Mouse (Mus musculus) hindbrain, embryonic 11.5 days (tissue): Measurements from ENCODE around the gene Tmem59l. TPM values are rescaled to one million over a fixed set of nuclear protein-coding genes. Genes with fewer than 3 reads are reported as not detected.

ENCODE experiments used
- ATAC-seq: fragments of 200-750 bp; cut with Nextera tagmentation; 2 replicates; pipeline ENCODE4 v1.8.0; 2017; ENCODE audit warnings: mild to moderate bottlenecking, moderate TSS enrichment, moderate library complexity; ENCODE audit not compliant: low FRiP score
- DNase-seq: peaks from one replicate; pipeline ENCODE4 v3.0.0-alpha.2; 2015; ENCODE audit warnings: low spot score
- H3K27ac ChIP-seq: fragments of 300-500 bp; sonication (generic); 2 replicates; pipeline ENCODE4 v1.5.1; 2014; ENCODE audit warnings: mild to moderate bottlenecking, low read depth, low read length
- H3K27me3 ChIP-seq: fragments of 300-500 bp; sonication (generic); 2 replicates; pipeline ENCODE4 v1.6.1; 2014; ENCODE audit warnings: mild to moderate bottlenecking, low read length, moderate library complexity, mixed read lengths; ENCODE audit not compliant: control insufficient read depth, insufficient read depth
- H3K36me3 ChIP-seq: fragments of 300-500 bp; sonication (generic); 2 replicates; pipeline ENCODE4 v1.6.1; 2014; ENCODE audit warnings: mild to moderate bottlenecking, low read length, moderate library complexity, mixed read lengths; ENCODE audit not compliant: control insufficient read depth, insufficient read depth
- H3K4me1 ChIP-seq: fragments of 300-500 bp; sonication (generic); replicated peaks from 2 replicates; pipeline ENCODE4 v1.6.1; 2014; ENCODE audit warnings: low read length, mixed read lengths; ENCODE audit not compliant: control insufficient read depth, insufficient read depth
- H3K4me2 ChIP-seq: fragments of 300-500 bp; sonication (generic); replicated peaks from 2 replicates; pipeline ENCODE4 v1.6.1; 2014; ENCODE audit warnings: mild to moderate bottlenecking, low read depth, low read length
- H3K4me3 ChIP-seq: fragments of 300-500 bp; sonication (generic); 2 replicates; pipeline ENCODE4 v1.5.1; 2014; ENCODE audit warnings: low read depth, low read length
- H3K9ac ChIP-seq: fragments of 300-500 bp; sonication (generic); 2 replicates; pipeline ENCODE4 v1.6.1; 2014; ENCODE audit warnings: low read depth, low read length
- H3K9me3 ChIP-seq: fragments of 300-500 bp; sonication (generic); 2 replicates; pipeline ENCODE4 v1.6.1; 2016; ENCODE audit warnings: low read length; ENCODE audit not compliant: control insufficient read depth
- WGBS: fragments of 180-500 bp; shearing (Covaris S2); extraction: QIAGEN DNeasy Blood & Tissue Kit; methylation state at CpG from one replicate; pipeline ENCODE4 v1.1.7; 2014; 5-methylcytosine and 5-hydroxymethylcytosine counted together
- polyA plus RNA-seq: library from polyadenylated mRNA; unstranded; fragments of >200 nt; fragmentation: Nextera tagmentation; extraction: Ambion mirVana; gene quantifications from 2 replicates; pipeline ENCODE4 v1.2.1, GENCODE M21; 2014

Tmem59l gene
- polyA plus RNA-seq, 1 experiment from 2014 or later: 15.6 TPM

GRCm38 (mm10) chr8:70461765-70462515 is 25.2 kb downstream of the Tmem59l start:
- Histone ChIP-seq H3K4me3 (no peak overlapping the region), H3K9ac (no peak overlapping the region), H3K27me3 (no peaks in the 10 kb centered on the region), H3K4me2 (no peak overlapping the region), H3K36me3 (no peaks in the 10 kb centered on the region), H3K4me1 (no peaks in the 10 kb centered on the region), H3K27ac (no peak overlapping the region), H3K9me3 (no peaks in the 10 kb centered on the region)
- ATAC-seq (no peak), DNase-seq (no peak)
- WGBS: 90% methylated on average over 16 of the region's 16 CpGs

GRCm38 (mm10) chr8:70460606-70461005 is 26.6 kb downstream of the Tmem59l start:
- DNase-seq (no peak), ATAC-seq (no peak)
- H3K9ac ChIP-seq: no peak overlapping the region
- H3K27me3 ChIP-seq: no peaks in the 10 kb centered on the region
- no peak overlapping the region for H3K27ac ChIP-seq
- H3K4me3 ChIP-seq: no peak overlapping the region
- no peaks in the 10 kb centered on the region for H3K36me3 ChIP-seq
- no peaks in the 10 kb centered on the region for H3K9me3 ChIP-seq
- 88% methylated on average over 9 of the region's 9 CpGs for WGBS
- no peak overlapping the region for H3K4me2 ChIP-seq
- H3K4me1 ChIP-seq: no peaks in the 10 kb centered on the region

DNA sequence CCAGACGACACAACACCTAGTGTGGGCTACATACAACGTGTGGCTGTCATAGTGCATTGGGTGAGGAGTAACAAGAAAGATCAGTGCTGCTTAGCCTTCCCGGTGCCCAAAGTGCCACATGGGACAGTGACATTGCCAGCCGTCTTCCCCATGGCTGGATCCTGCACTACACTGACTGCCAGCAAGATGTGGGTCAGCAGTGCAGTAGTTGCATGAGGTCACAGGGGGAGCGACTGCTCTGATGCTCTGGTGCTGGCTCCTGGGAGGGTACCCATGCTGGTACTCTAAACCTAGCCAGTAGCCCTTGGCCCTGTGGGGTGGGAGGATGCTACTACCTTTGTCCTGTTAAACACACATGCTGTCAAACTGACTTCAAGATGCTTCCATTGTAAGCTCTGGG is 27.0 kb downstream of the Tmem59l start:
- H3K9ac ChIP-seq: no peak overlapping the region
- no peak overlapping the region for H3K27ac ChIP-seq
- no peaks in the 10 kb centered on the region for H3K36me3 ChIP-seq
- no peaks in the 10 kb centered on the region for H3K27me3 ChIP-seq
- no peaks in the 10 kb centered on the region for H3K9me3 ChIP-seq
- H3K4me3 ChIP-seq: no peak overlapping the region
- H3K4me2 ChIP-seq: no peak overlapping the region
- 92% methylated on average over 5 of the region's 5 CpGs for WGBS
- no peaks in the 10 kb centered on the region for H3K4me1 ChIP-seq
- DNase-seq: no peak
- no peak for ATAC-seq

GRCm38 (mm10) chr8:70459636-70460035 is 27.5 kb downstream of the Tmem59l start:
- Histone ChIP-seq H3K9ac (no peak overlapping the region), H3K27me3 (no peaks in the 10 kb centered on the region), H3K4me2 (no peak overlapping the region), H3K27ac (no peak overlapping the region), H3K4me1 (no peaks in the 10 kb centered on the region), H3K4me3 (no peak overlapping the region), H3K36me3 (no peaks in the 10 kb centered on the region), H3K9me3 (no peaks in the 10 kb centered on the region)
- DNase-seq: no peak
- ATAC-seq: no peak
- 95% methylated on average over 2 of the region's 2 CpGs for WGBS

DNA sequence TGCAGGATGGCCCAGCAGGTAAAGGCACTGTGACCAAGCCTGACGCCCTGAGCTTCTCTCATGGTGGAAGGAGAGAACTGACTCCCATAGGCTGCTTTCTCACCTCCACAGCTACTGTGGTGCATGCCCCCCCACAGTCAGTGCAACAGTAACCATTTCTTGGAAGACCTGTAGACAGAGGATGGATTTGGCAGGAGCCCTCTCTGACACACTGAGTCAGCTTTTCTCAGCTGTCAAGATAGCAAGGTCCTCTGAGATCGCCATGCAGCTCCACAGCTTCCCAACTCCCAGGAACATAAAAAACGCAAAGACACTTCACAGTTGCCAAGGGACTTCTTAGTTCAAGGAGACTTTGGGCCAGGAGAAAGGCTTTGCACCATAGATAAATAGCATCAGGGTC is 28.7 kb downstream of the Tmem59l start:
- Histone ChIP-seq H3K9ac (no peak overlapping the region), H3K4me1 (no peaks in the 10 kb centered on the region), H3K4me3 (no peak overlapping the region), H3K27ac (no peak overlapping the region), H3K36me3 (no peaks in the 10 kb centered on the region), H3K27me3 (no peaks in the 10 kb centered on the region), H3K9me3 (no peaks in the 10 kb centered on the region), H3K4me2 (no peak overlapping the region)
- ATAC-seq (no peak), DNase-seq (no peak)
- whole genome bisulfite sequencing: 88% methylated on average over 3 of the region's 3 CpGs

DNA sequence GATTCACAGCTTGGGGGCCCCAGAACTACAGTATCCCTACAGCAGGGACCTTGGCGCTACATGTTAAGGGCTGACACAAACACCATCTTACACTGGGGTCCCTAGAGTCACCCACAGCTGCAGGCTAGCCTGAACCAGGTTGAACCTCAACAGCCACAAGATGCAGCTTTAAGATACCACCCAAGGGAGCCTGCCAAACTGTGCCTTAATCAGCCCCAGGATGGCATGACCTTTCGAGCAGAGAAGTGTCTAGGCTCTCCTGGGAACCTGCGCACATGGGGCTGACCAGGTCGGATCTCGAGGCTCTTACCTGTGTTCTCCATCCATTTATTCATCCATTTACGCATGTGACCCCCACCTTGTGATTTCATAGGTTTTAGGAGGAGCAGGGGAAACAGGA is 29.3 kb downstream of the Tmem59l start:
- Histone ChIP-seq H3K9me3 (no peaks in the 10 kb centered on the region), H3K27me3 (no peaks in the 10 kb centered on the region), H3K4me3 (no peak overlapping the region), H3K27ac (no peak overlapping the region), H3K4me1 (no peaks in the 10 kb centered on the region), H3K36me3 (no peaks in the 10 kb centered on the region), H3K9ac (no peak overlapping the region), H3K4me2 (no peak overlapping the region)
- WGBS: 91% methylated on average over 6 of the region's 6 CpGs
- DNase-seq (no peak), ATAC-seq (no peak)

DNA sequence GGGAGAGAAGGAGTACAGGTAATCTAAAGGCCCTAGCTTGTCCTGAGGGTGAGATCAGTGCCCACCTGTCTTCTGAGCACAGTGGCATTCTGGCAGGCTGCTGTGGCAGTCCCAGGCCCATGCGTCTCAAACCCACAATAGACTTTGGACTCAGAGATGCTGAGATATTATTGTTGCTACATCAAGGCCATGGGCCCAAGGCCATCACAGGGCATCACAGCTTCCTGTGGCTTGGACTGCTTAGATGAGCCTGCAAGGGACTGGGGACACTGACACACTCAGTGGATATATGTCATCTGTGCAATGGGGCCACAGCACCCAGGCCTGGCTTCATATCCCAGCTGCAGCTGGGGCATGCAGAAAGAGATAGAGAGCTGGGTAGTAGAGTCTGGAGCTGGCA is 30.2 kb downstream of the Tmem59l start:
- Histone ChIP-seq H3K4me2 (no peak overlapping the region), H3K27me3 (peaks cover 3% of the 10 kb centered on the region; the same call in 1 of the 2 replicates), H3K4me1 (no peaks in the 10 kb centered on the region), H3K27ac (no peak overlapping the region), H3K9ac (no peak overlapping the region), H3K36me3 (no peaks in the 10 kb centered on the region), H3K4me3 (no peak overlapping the region), H3K9me3 (no peaks in the 10 kb centered on the region)
- no peak for DNase-seq
- WGBS: 96% methylated on average over 1 of the region's 1 CpGs
- no peak for ATAC-seq

- no peak for ATAC-seq
- WGBS: 90% methylated on average over 5 of the region's 5 CpGs
Measured at GRCm38 (mm10) chr8:70453852-70454251, 33.3 kb downstream of the Tmem59l start.

DNA sequence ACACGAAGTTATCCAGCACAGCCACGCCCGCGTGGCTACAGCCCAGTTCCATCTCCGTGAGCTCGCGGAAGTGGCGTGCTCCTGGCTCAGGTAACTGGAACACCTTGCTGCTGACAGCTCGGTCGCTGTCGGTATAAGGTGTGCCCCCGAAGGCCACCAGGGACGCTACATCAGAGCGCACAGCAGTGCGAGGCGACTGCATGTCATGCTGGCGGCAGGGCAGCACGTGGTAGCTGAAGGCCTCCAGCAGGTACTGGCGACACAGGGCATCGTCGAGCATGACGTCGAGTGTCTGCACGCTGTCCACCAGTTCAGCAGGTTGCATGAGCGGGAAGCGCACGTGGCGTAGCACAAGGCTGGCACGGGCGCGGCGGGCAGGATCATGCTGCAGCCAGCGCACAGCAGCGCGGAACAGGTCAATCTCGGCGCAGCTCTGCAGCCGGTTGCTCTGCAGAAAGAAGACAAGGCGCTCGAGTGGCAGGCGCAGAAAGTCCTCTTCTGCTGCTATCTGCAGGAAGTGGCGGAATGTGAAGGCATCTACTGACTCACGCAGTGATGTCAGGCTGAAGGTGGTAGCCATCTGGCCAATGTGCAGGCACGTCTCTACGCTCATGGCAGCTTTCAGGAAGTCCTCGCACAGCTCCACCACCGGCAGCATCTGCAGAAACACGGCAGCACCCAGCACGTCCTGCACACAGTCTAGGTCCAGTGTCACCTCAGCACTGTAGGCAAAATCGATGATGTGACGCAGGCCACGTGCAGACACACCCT is 34.8 kb downstream of the Tmem59l start:
- ATAC-seq (no peak), DNase-seq (no peak)
- Histone ChIP-seq H3K4me2 (no peak overlapping the region), H3K27me3 (peaks cover 3% of the 10 kb centered on the region), H3K9me3 (no peaks in the 10 kb centered on the region), H3K4me1 (no peaks in the 10 kb centered on the region), H3K4me3 (no peak overlapping the region), H3K36me3 (no peaks in the 10 kb centered on the region), H3K9ac (no peak overlapping the region), H3K27ac (no peak overlapping the region)
- WGBS: 58% methylated on average over 52 of the region's 52 CpGs

More at GRCm38 (mm10) chr8:70453852-70454251, 33.3 kb downstream of the Tmem59l start:
- Histone ChIP-seq H3K4me2 (no peak overlapping the region), H3K27ac (no peak overlapping the region), H3K36me3 (no peaks in the 10 kb centered on the region), H3K4me3 (no peak overlapping the region), H3K9me3 (no peaks in the 10 kb centered on the region), H3K9ac (no peak overlapping the region), H3K27me3 (peaks cover 3% of the 10 kb centered on the region), H3K4me1 (no peaks in the 10 kb centered on the region)
- DNase-seq: no peak
